Mouse (Mus musculus) myocyte (in vitro differentiated cells): ENCODE data around the gene Gm2310.

Source experiments
- E2F4 ChIP-seq: IDR thresholded peaks from one replicate; pipeline ENCODE4 v1.6.1; 2011; ENCODE audit warnings: mild to moderate bottlenecking, control low read depth, moderate library complexity; ENCODE audit not compliant: insufficient read depth
- MAX ChIP-seq: IDR thresholded peaks from one replicate; pipeline ENCODE4 v1.6.1; 2011; ENCODE audit warnings: low read depth, mild to moderate bottlenecking, control low read depth
- POLR2A ChIP-seq: IDR thresholded peaks from one replicate; pipeline ENCODE4 v1.6.1; 2011; ENCODE audit warnings: low read depth, mild to moderate bottlenecking, control low read depth, moderate library complexity; ENCODE audit not compliant: insufficient read length
- REST ChIP-seq: IDR thresholded peaks from one replicate; pipeline ENCODE4 v1.6.1; 2011; ENCODE audit warnings: mild to moderate bottlenecking, control low read depth, moderate library complexity; ENCODE audit not compliant: insufficient read depth, insufficient read length
- TCF12 ChIP-seq: IDR thresholded peaks from one replicate; pipeline ENCODE4 v1.6.1; 2011; ENCODE audit warnings: mild to moderate bottlenecking, control low read depth; ENCODE audit not compliant: poor library complexity, insufficient read depth, severe bottlenecking
- TCF3 ChIP-seq: IDR thresholded peaks from one replicate; pipeline ENCODE4 v1.6.1; 2011; ENCODE audit warnings: low read depth, control low read depth; ENCODE audit not compliant: insufficient read length

DNA sequence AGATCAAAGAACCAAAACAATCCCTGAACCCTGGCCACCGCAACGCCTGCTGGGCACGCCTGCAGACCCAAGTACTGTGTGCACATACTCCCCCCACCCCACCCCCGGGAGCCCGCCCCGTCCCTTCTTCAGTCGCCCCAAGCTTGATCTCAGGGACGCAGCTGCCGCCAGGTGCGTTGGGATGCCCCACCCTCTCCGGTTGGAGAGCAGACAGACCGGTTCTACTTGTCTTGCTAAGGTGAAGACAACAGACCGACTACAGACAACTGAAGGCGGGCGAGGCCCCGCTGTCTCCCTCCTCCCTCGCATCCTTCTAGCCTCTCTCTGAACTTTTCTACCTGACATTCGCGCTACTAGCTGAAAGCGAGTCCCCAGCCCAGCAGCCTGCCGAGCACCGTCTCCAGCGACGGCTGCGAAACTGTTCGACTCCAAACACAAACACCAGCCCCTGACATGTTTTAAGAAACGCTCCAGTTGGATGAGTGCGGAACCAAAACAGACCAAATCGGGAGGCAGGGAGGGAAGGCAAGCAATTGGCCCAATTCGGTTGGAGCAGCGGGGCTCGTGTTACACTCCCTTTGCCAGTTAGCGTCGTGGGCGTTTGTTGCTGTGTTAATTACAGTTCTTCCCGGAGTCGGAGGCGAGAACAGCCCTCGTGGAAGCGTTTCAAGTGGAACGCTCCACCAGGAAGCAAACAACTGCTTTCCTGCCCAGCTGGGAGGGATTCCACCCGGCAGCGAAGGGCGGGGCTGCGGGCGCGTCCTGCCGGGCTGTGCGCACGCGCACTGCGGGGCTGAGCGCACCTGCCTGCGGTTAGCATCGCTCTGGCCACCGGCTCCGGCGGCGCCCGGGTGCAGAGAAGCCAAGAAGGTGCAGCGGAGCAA is 49.1 kb upstream of the Gm2310 start:
- peak; percentile 63 for TF ChIP-seq POLR2A
- TF ChIP-seq TCF3, result peak; percentile 26
- no peak for TF ChIP-seq MAX
- no peak for TF ChIP-seq REST
- no peak for TF ChIP-seq E2F4
- peak; percentile 22 for TF ChIP-seq TCF12
